Mouse (Mus musculus) MEL (cell line): ENCODE results near the gene Elavl2. TPM values are rescaled to one million over a fixed set of nuclear protein-coding genes. Genes with fewer than 3 reads are reported as not detected.

Source experiments
- DNase-seq: peaks from one replicate; pipeline ENCODE4 v3.0.0; 2011; ENCODE audit warnings: low read depth, low spot score
- H3K27ac ChIP-seq: 2 replicates; pipeline ENCODE4 v1.5.1; 2012; ENCODE audit warnings: low read depth, mild to moderate bottlenecking, control low read depth, low read length, moderate library complexity; ENCODE audit not compliant: control insufficient read depth
- H3K27me3 ChIP-seq, 2 experiments: fragments of 150-350 bp in 1 of 2; sonication (generic) in 1 of 2; 2 replicates each; pipeline ENCODE4 v1.6.1; 2012; ENCODE audit warnings: low read length in 2 of 2, mild to moderate bottlenecking in 2 of 2, improper control_type of control experiment in 1 of 2, moderate library complexity in 1 of 2; ENCODE audit not compliant: insufficient read depth in 2 of 2, control insufficient read depth in 1 of 2
- H3K36me3 ChIP-seq, 2 experiments: 2 replicates each; pipeline ENCODE4 v1.6.1; 2012 to 2014; ENCODE audit warnings: low read length in 2 of 2, improper control_type of control experiment in 1 of 2, inconsistent platforms in 1 of 2, mild to moderate bottlenecking in 1 of 2; ENCODE audit not compliant: insufficient read depth in 2 of 2, control insufficient read depth in 1 of 2
- H3K4me1 ChIP-seq, 2 experiments: fragments of 150-350 bp in 1 of 2; sonication (generic) in 1 of 2; 2 replicates each; pipeline ENCODE4 v1.6.1; 2012; ENCODE audit warnings: low read length in 2 of 2, improper control_type of control experiment in 1 of 2, mild to moderate bottlenecking in 1 of 2; ENCODE audit not compliant: insufficient read depth in 2 of 2, control insufficient read depth in 1 of 2
- H3K4me3 ChIP-seq, 2 experiments: fragments of 150-350 bp in 1 of 2; sonication (generic) in 1 of 2; 2 replicates each; pipeline ENCODE4 v1.5.1; 2012; ENCODE audit warnings: low read depth in 2 of 2, low read length in 2 of 2, mild to moderate bottlenecking in 2 of 2, moderate library complexity in 2 of 2, control low read depth in 1 of 2, improper control_type of control experiment in 1 of 2; ENCODE audit not compliant: control insufficient read depth in 1 of 2, insufficient read depth in 1 of 2
- H3K79me2 ChIP-seq: 2 replicates; pipeline ENCODE4 v1.6.1; 2012; ENCODE audit warnings: mild to moderate bottlenecking, low read length, moderate library complexity; ENCODE audit not compliant: control insufficient read depth, poor library complexity, insufficient read depth
- H3K9ac ChIP-seq: 2 replicates; pipeline ENCODE4 v1.6.1; 2012; ENCODE audit warnings: low read depth, mild to moderate bottlenecking, control low read depth, low read length, moderate library complexity; ENCODE audit not compliant: control insufficient read depth, poor library complexity, severe bottlenecking
- H3K9me3 ChIP-seq: fragments of 150-350 bp; sonication (generic); replicated peaks from 2 replicates; pipeline ENCODE4 v1.6.1; 2012; ENCODE audit warnings: mild to moderate bottlenecking, low read length, improper control_type of control experiment, moderate library complexity; ENCODE audit not compliant: insufficient read depth
- CHD2 ChIP-seq: IDR thresholded peaks from 2 replicates; pipeline ENCODE4 v1.6.1; 2011; ENCODE audit warnings: low read length, improper control_type of control experiment
- CTCF ChIP-seq, 3 experiments: IDR thresholded peaks in 2 of 3; conservative IDR thresholded peaks in 1 of 3; 2 replicates each; pipeline ENCODE4 v1.5.1; 2011 to 2012; ENCODE audit warnings: low read length in 3 of 3, low read depth in 2 of 3, mild to moderate bottlenecking in 2 of 3, improper control_type of control experiment in 1 of 3, inconsistent platforms in 1 of 3, mixed read lengths in 1 of 3, moderate library complexity in 1 of 3; ENCODE audit not compliant: control insufficient read depth in 1 of 3, insufficient read depth in 1 of 3, poor library complexity in 1 of 3, severe bottlenecking in 1 of 3
- ELF1 ChIP-seq: IDR thresholded peaks from 2 replicates; pipeline ENCODE4 v1.6.1; 2014; ENCODE audit warnings: low read depth, mild to moderate bottlenecking, inconsistent platforms, low read length, improper control_type of control experiment, moderate library complexity
- EP300 ChIP-seq, 2 experiments: IDR thresholded peaks; 2 replicates each; pipeline ENCODE4 v1.6.1; 2011; ENCODE audit warnings: improper control_type of control experiment in 2 of 2, low read length in 2 of 2, low read depth in 1 of 2, mild to moderate bottlenecking in 1 of 2
- GABPA ChIP-seq: IDR thresholded peaks from 2 replicates; pipeline ENCODE4 v1.6.1; 2012; ENCODE audit warnings: low read depth, mild to moderate bottlenecking, inconsistent platforms, low read length, improper control_type of control experiment, moderate library complexity
- GATA1 ChIP-seq: IDR thresholded peaks from 2 replicates; pipeline ENCODE4 v1.6.1; 2011; ENCODE audit warnings: low read depth, low read length, improper control_type of control experiment
- JUND ChIP-seq: IDR thresholded peaks from 2 replicates; pipeline ENCODE4 v1.6.1; 2011; ENCODE audit warnings: low read depth, mild to moderate bottlenecking, improper control_type of control experiment, low read length
- MEF2A ChIP-seq: IDR thresholded peaks from 2 replicates; pipeline ENCODE4 v1.6.1; 2014; ENCODE audit warnings: low read depth, mild to moderate bottlenecking, inconsistent platforms, low read length, improper control_type of control experiment; ENCODE audit not compliant: poor library complexity, insufficient replicate concordance, severe bottlenecking; ENCODE audit errors: extremely low read depth
- MYB ChIP-seq: IDR thresholded peaks from 2 replicates; pipeline ENCODE4 v1.6.1; 2011; ENCODE audit warnings: mild to moderate bottlenecking, low read depth, low read length, improper control_type of control experiment
- MYC ChIP-seq: IDR thresholded peaks from 2 replicates; pipeline ENCODE4 v1.6.1; 2011; ENCODE audit warnings: low read depth, mild to moderate bottlenecking, low read length, improper control_type of control experiment, moderate library complexity
- POLR2AphosphoS2 ChIP-seq: IDR thresholded peaks from 2 replicates; pipeline ENCODE4 v1.6.1; 2011; ENCODE audit warnings: low read length, improper control_type of control experiment
- RAD21 ChIP-seq: IDR thresholded peaks from 2 replicates; pipeline ENCODE4 v1.6.1; 2011; ENCODE audit warnings: mild to moderate bottlenecking, low read depth, low read length, improper control_type of control experiment
- SIN3A ChIP-seq: IDR thresholded peaks from 2 replicates; pipeline ENCODE4 v1.6.1; 2012; ENCODE audit warnings: low read length, improper control_type of control experiment, inconsistent platforms
- TBP ChIP-seq: IDR thresholded peaks from 2 replicates; pipeline ENCODE4 v1.8.0; 2011; ENCODE audit warnings: low read depth, low read length, improper control_type of control experiment
- TCF12 ChIP-seq: IDR thresholded peaks from 2 replicates; pipeline ENCODE4 v1.6.1; 2014; ENCODE audit warnings: low read depth, mild to moderate bottlenecking, inconsistent platforms, low read length, improper control_type of control experiment, moderate library complexity
- ZC3H11A ChIP-seq: IDR thresholded peaks from 2 replicates; pipeline ENCODE4 v1.6.1; 2012; ENCODE audit warnings: low read depth, mild to moderate bottlenecking, inconsistent platforms, low read length, improper control_type of control experiment
- ZKSCAN1 ChIP-seq: IDR thresholded peaks from 2 replicates; pipeline ENCODE4 v1.6.1; 2012; ENCODE audit warnings: low read depth, mild to moderate bottlenecking, inconsistent platforms, low read length, improper control_type of control experiment, moderate library complexity
- ZMIZ1 ChIP-seq: IDR thresholded peaks from 2 replicates; pipeline ENCODE4 v1.6.1; 2012; ENCODE audit warnings: low read depth, mild to moderate bottlenecking, inconsistent platforms, low read length, improper control_type of control experiment, moderate library complexity
- polyA plus RNA-seq, 2 experiments: library from polyadenylated mRNA; stranded (reverse) in 1 of 2; unstranded in 1 of 2; fragments of >175 nt in 1 of 2; fragments of >200 nt in 1 of 2; gene quantifications; 2 replicates each; pipeline versions ENCODE4 v1.2.1 to v1.2.4; 2012; ENCODE audit warnings: low replicate concordance in 2 of 2, low read depth in 1 of 2; ENCODE audit not compliant: insufficient read length in 2 of 2, insufficient read depth in 1 of 2, missing spikeins in 1 of 2
- total RNA-seq: library from RNA; depleted of rRNA; stranded (reverse); fragments of 300-350 nt; gene quantifications from 2 replicates; pipeline ENCODE4 v1.2.3, GENCODE M21; 2012

Elavl2 gene
- total and polyA plus RNA-seq, 3 experiments, result not detected

- Histone ChIP-seq H3K27ac (no peak overlapping the region), H3K9me3 (no peaks in the 10 kb centered on the region), H3K4me3 (no peak overlapping the region), H3K79me2 (no peaks in the 10 kb centered on the region), H3K27me3 (no peaks in the 10 kb centered on the region), H3K4me1 (no peaks in the 10 kb centered on the region), H3K9ac (no peak overlapping the region), H3K36me3 (no peaks in the 10 kb centered on the region)
- TF ChIP-seq CHD2 (no peak), TCF12 (no peak), MYB (no peak), GABPA (no peak), POLR2AphosphoS2 (no peak), ELF1 (no peak), CTCF (IDR thresholded peaks at IDR 0.05 in 2 of 3, conservative IDR thresholded peaks at IDR 0.05 in 1 of 3; ENCODE audit: control insufficient read depth in 1 of 3, insufficient read depth in 1 of 3, low read depth in 2 of 3, low read length in 3 of 3, poor library complexity in 1 of 3, severe bottlenecking in 1 of 3) (no peak), EP300 (IDR thresholded peaks at IDR 0.05; ENCODE audit: low read depth in 1 of 2, low read length in 2 of 2) (no peak), ZMIZ1 (no peak), RAD21 (no peak), ZC3H11A (no peak), MEF2A (no peak), TBP (no peak), ZKSCAN1 (no peak)
- no peak for DNase-seq
These were observed 161.7 kb downstream of the Elavl2 start for GRCm38 (mm10) chr4:91238739-91239485.

- Histone ChIP-seq H3K4me1 (no peaks in the 10 kb centered on the region), H3K36me3 (no peaks in the 10 kb centered on the region), H3K9me3 (no peaks in the 10 kb centered on the region), H3K27ac (no peak overlapping the region), H3K4me3 (no peak overlapping the region), H3K27me3 (no peaks in the 10 kb centered on the region), H3K79me2 (no peaks in the 10 kb centered on the region), H3K9ac (no peak overlapping the region)
- TF ChIP-seq GATA1 (no peak), GABPA (no peak), MYC (no peak), JUND (no peak), TBP (no peak), SIN3A (no peak)
- DNase-seq, result no peak
These were observed 163.6 kb downstream of the Elavl2 start for GRCm38 (mm10) chr4:91236976-91237375.
